Mouse (Mus musculus) urinary bladder, postnatal 14 days (tissue): ENCODE measurements around the gene Mfsd7a.

Source experiments
- DNase-seq: peaks from one replicate; pipeline ENCODE4 v3.0.0; 2021; ENCODE audit warnings: low spot score

The Mfsd7a gene

DNA sequence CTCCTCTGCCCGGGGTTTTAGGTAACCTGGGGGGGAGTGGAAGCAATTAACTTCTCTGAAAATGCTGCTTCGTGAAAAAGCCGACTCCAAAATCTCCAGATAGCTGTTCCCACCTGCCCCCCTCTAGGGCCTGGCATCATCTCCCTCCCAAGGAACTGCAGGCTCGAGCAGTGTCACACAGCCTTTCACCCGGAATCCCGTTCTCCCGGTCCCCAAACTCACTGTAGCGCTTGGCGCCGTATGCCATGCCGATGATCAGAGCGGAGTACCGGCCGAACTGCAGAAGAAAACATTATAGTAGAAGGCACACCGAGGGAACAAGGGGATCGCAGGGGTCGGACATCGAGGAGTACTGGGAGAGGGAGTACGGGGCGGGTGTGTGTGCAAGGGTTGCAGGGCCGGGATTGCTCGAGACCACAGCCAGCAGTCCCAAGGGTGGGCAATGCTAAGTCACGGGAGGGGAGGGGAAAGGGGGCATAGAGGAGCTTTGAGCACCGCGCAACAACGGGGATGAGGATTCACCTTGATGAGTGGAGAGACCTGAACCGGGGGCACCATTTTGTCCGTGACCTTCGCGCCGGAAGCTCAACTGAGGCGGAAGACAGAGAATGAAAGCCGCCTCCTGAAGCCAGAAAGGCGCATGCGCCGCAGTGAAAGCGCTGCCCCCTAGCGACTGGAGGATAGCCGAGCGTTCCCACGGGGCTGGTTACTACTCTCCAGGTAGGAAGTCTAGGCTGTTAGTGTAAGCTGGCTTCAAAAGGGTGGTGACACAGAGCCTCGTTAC, 14.7 kb downstream of the Mfsd7a start, which contains the start of gene Atp5k:
Gene Atp5k, minus strand, starts transcription at position 645 of the 784 bp plus-strand sequence.
- peak; percentile 95 for DNase-seq

DNA sequence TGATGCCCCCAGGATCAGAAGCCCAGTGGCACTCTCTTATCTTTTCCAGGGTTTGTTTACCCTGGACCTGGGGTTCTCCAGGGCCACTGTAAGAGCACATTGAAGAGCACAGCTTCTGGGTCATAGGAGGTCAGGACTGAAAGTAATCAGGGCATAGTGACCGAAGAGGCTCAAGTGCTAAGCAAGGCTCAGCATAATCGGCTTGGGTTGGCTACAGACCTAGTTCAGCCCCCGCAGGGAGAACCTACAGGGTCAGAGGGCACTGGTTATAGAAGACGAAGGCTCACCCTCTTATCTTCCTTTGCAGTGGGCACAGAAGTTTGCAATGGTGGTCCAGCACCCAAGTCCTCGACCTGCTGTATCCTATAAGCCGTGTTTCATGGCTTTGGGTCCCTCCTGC, 17.5 kb downstream of the Mfsd7a start:
- no peak for DNase-seq

DNA sequence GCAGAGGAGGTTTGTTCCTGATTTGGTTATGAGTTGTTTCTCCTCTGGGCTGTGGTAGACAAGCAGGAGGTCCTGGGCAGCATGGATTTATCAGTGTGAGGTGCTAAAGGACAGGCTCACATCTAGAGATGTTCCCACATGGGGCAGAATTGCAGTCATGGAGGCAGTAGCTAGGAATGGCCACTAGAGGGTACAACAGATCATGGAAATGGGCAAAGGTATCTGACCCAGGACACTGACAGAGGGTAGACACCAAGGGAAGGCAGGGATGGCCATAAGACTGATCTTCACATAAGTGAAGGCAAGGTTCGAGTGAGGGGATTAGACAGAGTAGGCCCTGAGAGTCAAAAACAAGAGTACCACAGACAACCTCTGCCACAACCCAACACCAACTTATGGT, 21.5 kb downstream of the Mfsd7a start:
- peak; percentile 53 for DNase-seq

DNA sequence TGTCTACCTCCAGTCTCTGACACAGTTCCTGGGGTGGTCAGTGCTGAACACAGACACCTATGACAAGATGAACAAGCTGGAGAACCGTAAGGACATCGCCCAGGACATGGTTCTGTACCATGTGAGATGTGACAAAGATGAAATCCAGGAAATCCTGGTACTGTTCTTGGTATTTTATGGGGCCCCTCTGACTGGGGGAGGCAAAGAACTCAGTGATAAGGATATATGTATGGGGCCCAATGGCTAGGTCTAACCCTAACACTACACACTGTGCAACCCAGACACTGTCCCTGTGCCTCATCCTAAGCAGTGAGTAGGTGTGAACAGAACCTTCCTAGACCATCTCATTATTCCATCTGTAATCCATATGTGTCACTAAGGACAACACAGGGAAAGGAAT, 25.3 kb downstream of the Mfsd7a start:
- DNase-seq, result no peak

DNA sequence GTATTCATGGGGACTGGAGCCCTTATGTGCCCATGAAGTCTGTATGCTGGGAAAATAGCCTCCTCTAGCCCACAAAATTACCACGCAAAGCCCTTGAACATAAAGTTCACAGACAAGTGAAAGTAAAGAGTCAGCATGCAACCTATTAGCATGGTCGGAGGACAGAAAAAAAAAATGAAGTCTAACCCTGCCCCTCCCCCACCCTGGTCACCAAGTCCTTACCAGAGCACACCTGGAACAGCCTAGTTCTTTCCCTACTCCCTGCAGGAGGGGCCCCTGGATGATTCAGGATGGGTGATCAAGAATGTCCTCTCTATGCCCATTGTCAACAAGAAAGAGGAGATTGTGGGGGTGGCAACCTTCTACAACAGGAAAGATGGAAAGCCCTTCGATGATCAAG, 25.9 kb downstream of the Mfsd7a start:
- no peak for DNase-seq

DNA sequence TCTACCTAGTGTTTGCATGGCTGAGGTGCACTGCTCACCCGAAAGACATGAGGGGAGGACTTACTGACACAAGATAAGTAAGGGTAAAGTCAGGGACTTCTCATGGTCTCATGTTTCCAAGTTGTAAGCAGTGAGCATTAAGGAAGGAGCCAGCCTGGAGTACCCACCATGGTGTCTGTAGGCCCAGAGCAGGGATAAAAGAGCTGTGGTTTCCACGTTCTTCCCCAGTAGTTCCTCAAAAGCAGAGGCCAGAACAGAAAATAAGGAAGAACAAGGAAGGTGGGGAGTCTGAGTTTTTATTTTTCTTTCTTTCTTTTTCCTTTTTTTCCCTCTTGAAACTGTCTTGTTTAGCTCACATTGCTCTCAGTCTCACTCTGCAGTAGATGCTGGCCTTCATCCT, 34.0 kb downstream of the Mfsd7a start:
- DNase-seq, result no peak

DNA sequence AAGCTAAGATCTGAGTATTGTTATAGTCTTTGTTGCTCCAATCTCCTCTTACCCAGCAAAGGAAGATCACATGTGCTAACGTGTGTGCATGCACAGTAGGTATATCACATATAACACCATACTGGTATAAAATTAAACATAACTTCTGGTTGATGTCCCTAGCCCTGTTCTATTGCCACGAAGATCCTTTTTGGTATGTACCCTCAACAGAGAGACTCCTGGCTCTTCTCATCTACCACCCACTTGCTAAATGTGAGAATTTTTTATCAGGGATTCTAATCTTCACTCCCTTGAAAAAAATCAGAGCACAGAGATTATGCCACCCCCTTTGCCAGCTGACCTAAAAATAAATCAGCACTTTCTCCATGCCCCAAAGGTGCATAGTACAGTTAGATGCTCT, 41.7 kb downstream of the Mfsd7a start:
- DNase-seq, result no peak

DNA sequence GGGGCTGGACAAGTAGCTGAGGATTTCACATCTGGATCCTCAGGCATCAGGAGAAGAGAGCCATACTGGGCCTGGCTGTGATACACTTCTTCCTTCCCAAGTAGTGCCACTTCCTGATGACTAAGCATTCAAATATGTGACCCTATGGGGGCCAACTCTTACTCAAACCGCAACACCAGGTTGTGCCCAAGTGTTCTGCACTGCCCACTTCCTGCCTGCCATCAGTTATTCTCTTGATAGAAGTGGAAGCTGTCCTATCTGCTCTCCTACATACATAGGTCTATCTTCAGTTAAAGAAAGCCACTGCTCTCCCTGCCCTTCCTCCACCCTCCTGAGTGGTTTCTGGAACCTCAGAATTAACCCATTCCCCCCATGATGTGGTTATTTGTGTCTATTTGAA, 43.2 kb downstream of the Mfsd7a start:
- no peak for DNase-seq

DNA sequence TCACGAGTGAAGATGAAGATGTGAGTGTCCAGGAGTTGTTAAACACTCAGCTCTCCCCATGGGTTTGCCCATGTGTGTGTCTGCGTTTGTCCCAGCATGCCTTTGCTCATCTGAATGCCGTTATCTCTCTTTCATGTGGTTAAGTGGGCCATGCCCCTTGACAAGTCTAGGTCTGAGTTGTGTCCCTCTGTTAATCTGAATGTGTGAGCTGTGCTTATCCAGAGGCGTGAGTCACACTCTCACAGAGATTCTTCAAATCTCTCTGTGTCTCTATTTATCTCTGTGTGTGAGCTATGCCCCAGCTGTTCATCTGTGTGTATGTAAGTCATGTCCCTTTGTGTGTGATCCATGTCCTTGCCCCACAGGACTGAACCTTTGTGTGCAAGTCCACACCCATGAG, 45.2 kb downstream of the Mfsd7a start:
- no peak for DNase-seq
